Mouse (Mus musculus) ES-E14 (cell line): ENCODE measurements at regions not wholly inside any gene's neighbourhood (a gene's known extent, or its start where the extent isn't known, plus 50 kb on each side); places are given as distances from the start of the nearest gene placed in this dataset.

Experiments used
- DNase-seq: peaks from one replicate; pipeline ENCODE4 v3.0.0-alpha.2; 2013; ENCODE audit warnings: low read depth, low spot score
- H3K27ac ChIP-seq: 2 replicates; pipeline ENCODE4 v1.5.1; 2012; ENCODE audit warnings: low read depth, mild to moderate bottlenecking, low read length, moderate library complexity, mixed read lengths; ENCODE audit not compliant: poor library complexity, insufficient read depth, severe bottlenecking
- H3K36me3 ChIP-seq: 2 replicates; pipeline ENCODE4 v1.6.1; 2012; ENCODE audit warnings: mild to moderate bottlenecking, low read length, moderate library complexity, mixed read lengths; ENCODE audit not compliant: control insufficient read depth, poor library complexity, insufficient read depth, severe bottlenecking
- H3K4me1 ChIP-seq, 2 experiments: fragments of 150-350 bp in 1 of 2; sonication (generic) in 1 of 2; 2 replicates each; pipeline ENCODE4 v1.6.1; 2012; ENCODE audit warnings: low read length in 2 of 2, mild to moderate bottlenecking in 1 of 2, mixed read lengths in 1 of 2; ENCODE audit not compliant: control insufficient read depth in 2 of 2, insufficient read depth in 2 of 2, poor library complexity in 1 of 2
- H3K4me3 ChIP-seq, 2 experiments: fragments of 150-350 bp in 1 of 2; sonication (generic) in 1 of 2; 2 replicates each; pipeline ENCODE4 v1.5.1; 2012; ENCODE audit warnings: low read length in 2 of 2, low read depth in 1 of 2, mild to moderate bottlenecking in 1 of 2, mixed read lengths in 1 of 2; ENCODE audit not compliant: insufficient read depth in 1 of 2, poor library complexity in 1 of 2, severe bottlenecking in 1 of 2
- H3K9ac ChIP-seq: 2 replicates; pipeline ENCODE4 v1.6.1; 2012; ENCODE audit warnings: low read depth, mild to moderate bottlenecking, low read length, mixed read lengths; ENCODE audit not compliant: poor library complexity, insufficient read depth, severe bottlenecking
- H3K9me3 ChIP-seq: fragments of 150-350 bp; sonication (generic); 2 replicates; pipeline ENCODE4 v1.6.1; 2012; ENCODE audit warnings: low read depth, mild to moderate bottlenecking, low read length; ENCODE audit not compliant: control insufficient read depth, insufficient read depth
- CHD2 ChIP-seq: IDR thresholded peaks from 2 replicates; pipeline ENCODE4 v1.6.1; 2014; ENCODE audit warnings: mild to moderate bottlenecking, low read depth, low read length, inconsistent platforms
- HCFC1 ChIP-seq: IDR thresholded peaks from 2 replicates; pipeline ENCODE4 v1.6.1; 2012; ENCODE audit warnings: low read length, inconsistent platforms, borderline replicate concordance; ENCODE audit not compliant: insufficient read depth
- MAFK ChIP-seq: IDR thresholded peaks from 2 replicates; pipeline ENCODE4 v1.6.1; 2014; ENCODE audit warnings: mild to moderate bottlenecking, low read depth, low read length, inconsistent platforms; ENCODE audit not compliant: insufficient read depth
- ZC3H11A ChIP-seq: IDR thresholded peaks from 2 replicates; pipeline ENCODE4 v1.6.1; 2012; ENCODE audit warnings: low read depth, mild to moderate bottlenecking, inconsistent platforms, low read length, borderline replicate concordance
- ZNF384 ChIP-seq: IDR thresholded peaks from 2 replicates; pipeline ENCODE4 v1.6.1; 2012; ENCODE audit warnings: low read depth, low read length, inconsistent platforms
- in situ Hi-C, 2 experiments: fragments of 600-800 bp; cut with MboI; formaldehyde crosslinking; loops; one replicate each; pipeline ENCODE4 v1.15.1; 2025; ENCODE audit warnings: low sequenced_read_pairs in 2 of 2, inconsistent platforms in 1 of 2; ENCODE audit not compliant: unreplicated experiment in 2 of 2

DNA sequence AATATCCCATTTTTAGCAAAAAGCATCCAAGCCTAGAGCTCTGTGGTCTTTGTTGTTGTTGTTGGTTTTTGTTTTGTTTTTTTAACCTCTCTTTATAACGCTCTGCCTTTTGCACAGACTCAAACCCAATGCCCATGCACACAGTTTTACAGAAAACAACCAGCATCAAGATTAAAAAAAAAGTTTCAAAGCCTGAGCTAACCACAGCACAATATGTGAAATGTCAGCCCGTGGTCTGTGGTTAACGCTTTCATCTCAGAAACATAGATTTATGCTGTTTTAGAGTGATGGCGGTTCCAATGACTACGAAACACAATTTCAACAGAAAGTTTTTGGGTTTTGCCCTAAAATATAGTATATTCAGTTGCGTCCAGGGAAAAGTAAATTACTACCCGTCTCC is 155.4 kb downstream of the Wif1 start:
- in situ Hi-C loops, result no loop called here
- no peak for DNase-seq
- H3K9ac ChIP-seq, result no peak overlapping the region

DNA sequence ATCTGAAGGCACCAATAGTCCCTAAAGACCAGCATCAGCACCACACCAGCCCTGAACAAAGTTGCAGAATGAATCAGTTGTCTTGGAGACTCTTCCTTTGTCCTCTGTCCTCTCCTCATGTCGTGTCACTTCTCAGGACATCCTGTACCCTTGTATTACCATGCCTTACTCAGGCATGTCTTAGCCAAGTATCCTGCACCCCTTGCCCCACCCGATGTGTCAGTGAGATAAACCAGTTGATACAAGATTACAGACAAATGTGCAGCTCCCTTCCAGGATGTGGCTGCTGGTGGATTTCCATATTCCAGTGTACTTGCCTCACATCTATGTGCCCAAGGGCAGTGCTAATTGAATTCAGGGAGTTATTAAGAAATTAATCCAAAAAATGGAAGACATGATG is 151.8 kb downstream of the Tbc1d30 start:
- TF ChIP-seq MAFK (no peak), ZC3H11A (no peak), ZNF384 (no peak)
- no peak overlapping the region for H3K4me3 ChIP-seq
- no peak overlapping the region for H3K9ac ChIP-seq
- no peak for DNase-seq
- no peaks in the 10 kb centered on the region for H3K9me3 ChIP-seq
- no peak overlapping the region for H3K27ac ChIP-seq
- no peaks in the 10 kb centered on the region for H3K36me3 ChIP-seq
- no peaks in the 10 kb centered on the region for H3K4me1 ChIP-seq
- in situ Hi-C loops, result no loop called here

More for the DNA sequence above, 155.4 kb downstream of the Wif1 start:
- no peaks in the 10 kb centered on the region for H3K4me1 ChIP-seq
- H3K9me3 ChIP-seq, result no peaks in the 10 kb centered on the region
- no peak overlapping the region for H3K4me3 ChIP-seq
- TF ChIP-seq CHD2 (no peak), MAFK (no peak), ZNF384 (no peak), ZC3H11A (no peak), HCFC1 (no peak)
- H3K36me3 ChIP-seq, result no peaks in the 10 kb centered on the region
- H3K27ac ChIP-seq, result no peak overlapping the region

DNA sequence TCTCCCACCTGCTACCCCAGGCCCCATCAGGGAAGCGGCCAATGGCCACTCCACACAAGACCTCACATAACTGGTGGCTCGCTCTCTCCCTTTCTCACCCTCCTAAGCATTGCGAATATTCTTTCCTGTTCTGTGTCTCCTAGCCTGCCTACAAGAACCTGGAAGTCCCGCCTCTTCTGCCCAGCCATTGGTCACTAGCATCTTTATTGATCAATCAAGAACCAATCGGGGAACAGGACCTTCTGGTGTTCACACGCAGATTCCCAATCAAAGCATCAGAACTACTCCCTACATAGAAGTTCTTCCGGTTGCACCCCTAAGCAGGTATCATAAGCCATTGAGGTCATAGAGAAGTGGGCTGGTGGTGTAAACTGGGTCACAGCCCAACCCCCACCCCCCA is 148.5 kb downstream of the Tbc1d30 start:
- Histone ChIP-seq H3K27ac (no peak overlapping the region), H3K9me3 (no peaks in the 10 kb centered on the region), H3K4me3 (peak overlapping the region in 1 of 2 experiments; percentile 39; a peak in 1 of 4 replicates), H3K36me3 (no peaks in the 10 kb centered on the region), H3K9ac (no peak overlapping the region), H3K4me1 (no peaks in the 10 kb centered on the region)
- in situ Hi-C loops, result no loop called here
- no peak for TF ChIP-seq MAFK
- TF ChIP-seq CHD2, result peak; percentile 40; the same call in 1 of the 2 replicates
- peak; percentile 9 for DNase-seq

DNA sequence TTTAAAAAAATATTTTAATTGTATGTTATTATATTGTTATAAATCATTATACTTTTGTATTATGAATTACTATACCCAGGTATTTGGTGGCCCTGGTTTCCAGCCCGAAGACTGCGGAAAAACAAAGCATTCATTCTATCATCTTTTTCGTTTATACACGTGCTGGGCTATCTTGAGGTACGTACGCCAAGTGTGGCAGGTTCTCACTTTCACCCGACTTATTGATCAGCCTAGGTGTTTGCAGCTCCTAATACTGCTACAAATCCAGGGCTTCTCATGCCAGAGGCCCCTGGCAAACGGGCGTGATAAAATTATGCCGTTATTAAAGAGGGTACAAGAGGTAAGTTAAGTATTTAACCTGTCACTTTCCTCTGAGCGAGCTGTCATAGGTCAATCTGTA is 145.5 kb downstream of the Tbc1d30 start:
- Histone ChIP-seq H3K4me3 (no peak overlapping the region), H3K9ac (no peak overlapping the region), H3K27ac (no peak overlapping the region), H3K4me1 (no peaks in the 10 kb centered on the region), H3K9me3 (no peaks in the 10 kb centered on the region), H3K36me3 (no peaks in the 10 kb centered on the region)
- in situ Hi-C loops, result no loop called here
- no peak for TF ChIP-seq HCFC1
- TF ChIP-seq ZNF384, result no peak
- TF ChIP-seq MAFK, result no peak
- TF ChIP-seq CHD2, result no peak
- TF ChIP-seq ZC3H11A, result no peak
- DNase-seq, result no peak

DNA sequence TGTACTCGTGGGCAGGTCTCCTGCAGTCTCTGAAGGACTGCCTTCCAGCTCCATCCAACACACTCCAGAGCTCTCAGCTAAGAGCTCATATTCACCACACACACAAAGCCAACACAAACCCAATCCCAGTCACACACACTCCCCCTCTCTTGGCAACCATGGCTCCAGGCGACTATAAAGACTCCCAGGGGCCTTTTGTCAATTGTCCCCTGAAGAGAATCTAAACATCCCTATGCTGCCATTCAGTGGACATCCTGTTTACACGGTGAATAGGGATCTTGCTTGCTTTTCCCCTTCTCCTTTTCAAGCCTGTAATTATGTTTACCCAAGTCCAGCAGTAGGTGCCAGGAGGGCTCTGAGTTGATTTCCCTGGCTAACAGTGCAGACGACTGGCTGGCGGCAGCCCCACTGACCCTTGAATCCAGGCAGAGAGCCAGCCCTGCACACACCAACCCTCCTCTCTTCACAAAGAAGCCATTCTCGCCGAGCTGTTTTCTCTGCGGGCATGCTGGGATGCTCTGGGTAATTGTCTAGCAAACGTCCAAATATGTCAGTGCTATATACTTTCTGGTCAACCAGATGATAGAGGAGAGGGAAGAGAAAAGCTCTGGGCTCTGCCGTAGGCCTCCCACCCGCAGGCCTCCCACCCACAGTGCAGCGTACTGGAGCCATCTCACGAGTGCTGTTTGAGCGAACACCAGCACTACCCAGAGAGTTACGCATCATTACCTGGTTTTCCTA is 144.9 kb downstream of the Tbc1d30 start:
- Histone ChIP-seq H3K27ac (no peak overlapping the region), H3K9ac (no peak overlapping the region), H3K9me3 (no peaks in the 10 kb centered on the region), H3K36me3 (no peaks in the 10 kb centered on the region), H3K4me3 (no peak overlapping the region), H3K4me1 (no peaks in the 10 kb centered on the region)
- in situ Hi-C loops, result no loop called here
- TF ChIP-seq CHD2, result no peak
- TF ChIP-seq ZC3H11A, result no peak
- no peak for TF ChIP-seq MAFK
- no peak for TF ChIP-seq HCFC1
- no peak for TF ChIP-seq ZNF384
- DNase-seq, result no peak
